Mouse (Mus musculus): ENCODE measurements around the gene Pfn5. TPM values are rescaled to one million over a fixed set of nuclear protein-coding genes. Genes with fewer than 3 reads are reported as not detected.

Pfn5 gene
- polyA plus RNA-seq (2014; fragmentation: Illumina TruSeq; extraction: RNeasy Lipid Tissue Mini Kit (QIAGEN cat#74804); ENCODE audit: low read depth, low replicate concordance): not detected

GRCm38 (mm10) chrX:95557887-95558286 is at the start of gene Pfn5, which contains the start of gene Asb12:
TSS of gene Pfn5 (plus strand) at chrX:95558104.
TSS of gene Asb12 (minus strand) at chrX:95557987.

Other genes starting within 250 kb of the Pfn5 start
- gene Amer1, start 113.2 kb upstream of the Pfn5 start, polyA plus RNA-seq (2014; fragmentation: Illumina TruSeq; extraction: RNeasy Lipid Tissue Mini Kit (QIAGEN cat#74804); ENCODE audit: low read depth, low replicate concordance): 5.5 TPM
- 2.3 TPM for gene Asb12, start 117 bp upstream of the Pfn5 start, polyA plus RNA-seq (2014; fragmentation: Illumina TruSeq; extraction: RNeasy Lipid Tissue Mini Kit (QIAGEN cat#74804); ENCODE audit: low read depth, low replicate concordance)
- 3.1 TPM for gene Zc4h2, start 100.4 kb downstream of the Pfn5 start, polyA plus RNA-seq (2014; fragmentation: Illumina TruSeq; extraction: RNeasy Lipid Tissue Mini Kit (QIAGEN cat#74804); ENCODE audit: low read depth, low replicate concordance)
- gene Zc3h12b, start 153.6 kb downstream of the Pfn5 start, polyA plus RNA-seq (2014; fragmentation: Illumina TruSeq; extraction: RNeasy Lipid Tissue Mini Kit (QIAGEN cat#74804); ENCODE audit: low read depth, low replicate concordance): 0.60 TPM

Data from adipose tissue, adult 10 weeks (tissue).